Mouse (Mus musculus) cerebellum, postnatal 25 days (tissue): ENCODE measurements around the gene Megf9.

Experiments used
- DNase-seq, 2 experiments: peaks; one replicate each; pipeline ENCODE4 v3.0.0; 2021; ENCODE audit warnings: mixed read lengths in 2 of 2

The Megf9 gene

GRCm38 (mm10) chr4:70412126-70412525 is 122.7 kb downstream of the Megf9 start:
- no peak for DNase-seq

- DNase-seq = peak; percentile 94 to 95
These were observed 124.6 kb downstream of the Megf9 start, which contains the start of gene Cdk5rap2 for GRCm38 (mm10) chr4:70409994-70410721. TSS of gene Cdk5rap2 (minus strand) at chr4:70410443.

GRCm38 (mm10) chr4:70409456-70409855 is 125.3 kb downstream of the Megf9 start:
- no peak for DNase-seq

GRCm38 (mm10) chr4:70402109-70402819 is 132.5 kb downstream of the Megf9 start:
- DNase-seq = peak; percentile 78

GRCm38 (mm10) chr4:70399476-70399875 is 135.3 kb downstream of the Megf9 start:
- DNase-seq = no peak

GRCm38 (mm10) chr4:70399074-70399473 is 135.7 kb downstream of the Megf9 start:
- DNase-seq = no peak

- DNase-seq = no peak
These were observed 136.7 kb downstream of the Megf9 start for GRCm38 (mm10) chr4:70398088-70398487.

GRCm38 (mm10) chr4:70396701-70397100 is 138.1 kb downstream of the Megf9 start:
- DNase-seq = no peak

- DNase-seq = no peak
These were observed 140.1 kb downstream of the Megf9 start for GRCm38 (mm10) chr4:70394736-70395135.

- DNase-seq = no peak
These were observed 142.9 kb downstream of the Megf9 start for GRCm38 (mm10) chr4:70391760-70392372.

GRCm38 (mm10) chr4:70391073-70391472 is 143.7 kb downstream of the Megf9 start:
- DNase-seq = no peak

- DNase-seq = no peak
These were observed 148.6 kb downstream of the Megf9 start for GRCm38 (mm10) chr4:70386206-70386605.

- peak; percentile 34 to 63 for DNase-seq
These were observed 157.4 kb downstream of the Megf9 start for GRCm38 (mm10) chr4:70377359-70377758.
